9 mouse cellular contexts compared by ENCODE assay signal in the genomic region with DNA sequence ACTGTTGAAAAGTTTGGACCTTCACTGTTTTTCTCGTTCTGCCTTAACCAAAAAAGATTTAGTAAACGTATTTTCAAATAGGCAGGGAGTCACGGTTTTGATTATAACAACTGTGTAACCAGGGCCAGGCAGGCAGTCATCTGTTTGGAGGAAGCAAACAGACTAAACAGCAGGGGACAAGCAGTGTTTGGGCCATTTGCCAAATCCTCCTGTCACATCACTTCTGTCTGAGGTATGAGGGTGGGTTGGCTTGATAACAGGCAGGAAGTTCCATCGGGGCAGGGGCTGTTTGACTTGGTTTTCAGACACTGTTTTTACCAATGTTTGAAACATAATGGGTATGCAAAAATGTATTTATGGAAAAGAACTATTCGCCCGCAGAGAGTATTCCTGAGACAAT. TPM values are rescaled to one million over a fixed set of nuclear protein-coding genes. Genes with fewer than 3 reads are reported as not detected.
DNase-seq lines count a peak whose midpoint lies in the region; ATAC-seq and TF ChIP-seq lines count a peak whose summit lies in the region.
"Had no signal": no experiment of that assay in that cellular context is flagged by ENCODE, and none has a peak within 500 bp of the region (broad histone marks: within the 10 kb centered on the region; RNA-seq: fewer than 3 reads in every experiment).

No protein-coding gene starts in this region.

- H3K9me3 ChIP-seq in kidney, embryonic 14.5 days (ENCODE audit: control insufficient read depth, low read length), result no peaks in the 10 kb centered on the region
- no peaks in the 10 kb centered on the region for H3K9me3 ChIP-seq in heart, embryonic 10.5 days
- H3K9me3 ChIP-seq in lung, embryonic 16.5 days (ENCODE audit: control insufficient read depth, low read length), result no peaks in the 10 kb centered on the region

- H3K4me3 ChIP-seq in kidney, embryonic 14.5 days (ENCODE audit: low read length), result no peak overlapping the region
- H3K4me3 ChIP-seq in brown adipose tissue, adult 24 weeks (ENCODE audit: insufficient read depth, low read depth, low read length), result no peak overlapping the region
- H3K4me3 ChIP-seq in heart, embryonic 10.5 days, result peak overlapping the region; percentile 8; the same call in 1 of the 2 replicates
- H3K4me3 ChIP-seq in lung, embryonic 16.5 days (ENCODE audit: low read length), result no peak overlapping the region
- H3K4me3 ChIP-seq in left cerebral cortex, adult 2 months, result no peak overlapping the region

- H3K4me1 ChIP-seq in kidney, embryonic 14.5 days (ENCODE audit: control insufficient read depth, insufficient read depth, low read length), result peaks cover 51% of the 10 kb centered on the region
- H3K4me1 ChIP-seq in brown adipose tissue, adult 24 weeks (ENCODE audit: control insufficient read depth, insufficient read depth, insufficient read length, low read length), result peaks cover 22% of the 10 kb centered on the region
- peaks cover 69% of the 10 kb centered on the region for H3K4me1 ChIP-seq in heart, embryonic 10.5 days
- H3K4me1 ChIP-seq in lung, embryonic 16.5 days (replicated peaks; ENCODE audit: control insufficient read depth, insufficient read depth, low read length), result peaks cover 40% of the 10 kb centered on the region

- 52% methylated on average over 6 of the region's 6 CpGs for WGBS in kidney, embryonic 14.5 days
- WGBS in heart, embryonic 10.5 days, result 30% methylated on average over 6 of the region's 6 CpGs
- WGBS in lung, embryonic 16.5 days, result 16% methylated on average over 6 of the region's 6 CpGs

- no peak for TF ChIP-seq CTCF in left cerebral cortex, adult 2 months (IDR thresholded peaks at IDR 0.05)

- DNase-seq in kidney, adult 8-10 months, result no peak
- DNase-seq in heart, embryonic 10.5 days (ENCODE audit: low spot score), result no peak
- DNase-seq in urinary bladder, postnatal 14 days (ENCODE audit: low spot score), result no peak
- DNase-seq in left cerebral cortex, adult 2 months (ENCODE audit: extremely low spot score in 1 of 2, low spot score in 2 of 2), result no peak

- H3K4me2 ChIP-seq in kidney, embryonic 14.5 days (replicated peaks; ENCODE audit: low read depth, low read length), result no peak overlapping the region
- H3K4me2 ChIP-seq in lung, embryonic 16.5 days (ENCODE audit: low read depth, low read length), result no peak overlapping the region

- no peaks in the 10 kb centered on the region for H3K36me3 ChIP-seq in kidney, embryonic 14.5 days (ENCODE audit: control insufficient read depth, insufficient read depth, low read length)
- no peaks in the 10 kb centered on the region for H3K36me3 ChIP-seq in heart, embryonic 10.5 days
- no peaks in the 10 kb centered on the region for H3K36me3 ChIP-seq in lung, embryonic 16.5 days (ENCODE audit: control insufficient read depth, insufficient read depth, low read length)

- intact Hi-C loops in left cerebral cortex, adult 2 months (cut with DNase I), result no loop called here

- H3K27ac ChIP-seq in kidney, embryonic 14.5 days (ENCODE audit: low read depth, low read length), result peak overlapping the region; percentile 42; the same call in 1 of the 2 replicates
- H3K27ac ChIP-seq in brown adipose tissue, adult 24 weeks (replicated peaks; ENCODE audit: low read depth, low read length), result peak overlapping the region; percentile 31; the same call in 1 of the 2 replicates
- peak overlapping the region; percentile 29; the same call in 1 of the 2 replicates for H3K27ac ChIP-seq in heart, embryonic 10.5 days
- peak overlapping the region; percentile 41 for H3K27ac ChIP-seq in lung, embryonic 16.5 days (ENCODE audit: low read length)
- H3K27ac ChIP-seq in left cerebral cortex, adult 2 months, result no peak overlapping the region

- ATAC-seq in kidney, embryonic 14.5 days (ENCODE audit: low FRiP score, low TSS enrichment), result no peak
- ATAC-seq in lung, embryonic 16.5 days (ENCODE audit: low read depth), result peak; percentile 60; the same call in 1 of the 2 replicates
- no peak for ATAC-seq in erythroblast, adult 5-6 weeks (replicated peaks; ENCODE audit: low FRiP score, poor library complexity, severe bottlenecking)
- ATAC-seq: Patski had no signal

- no peak overlapping the region for H3K9ac ChIP-seq in kidney, embryonic 14.5 days (ENCODE audit: low read depth, low read length)
- H3K9ac ChIP-seq in lung, embryonic 16.5 days (ENCODE audit: low read length), result no peak overlapping the region

- no peaks in the 10 kb centered on the region for H3K27me3 ChIP-seq in kidney, embryonic 14.5 days (ENCODE audit: control insufficient read depth, insufficient read depth, low read length)
- H3K27me3 ChIP-seq in heart, embryonic 10.5 days (ENCODE audit: insufficient read depth, poor library complexity, severe bottlenecking), result no peaks in the 10 kb centered on the region
- no peaks in the 10 kb centered on the region for H3K27me3 ChIP-seq in lung, embryonic 16.5 days (ENCODE audit: control insufficient read depth, insufficient read depth, low read depth, low read length)
- H3K27me3 ChIP-seq: Patski had no signal

RNA-seq across cellular contexts. Expression of gene Zfand3, which starts 22.1 kb away (rescaled TPM):
- polyA plus RNA-seq in kidney, embryonic 14.5 days (2014; fragmentation: Nextera tagmentation; extraction: Ambion mirVana), result 49.1 and 51.6 TPM in 2 replicates
- polyA plus RNA-seq in brown adipose tissue, adult 24 weeks (2012; ENCODE audit: insufficient read depth, insufficient read length, missing spikeins), result 71.5 and 105 TPM in 2 replicates
- 54.2 and 54.7 TPM in 2 replicates for polyA plus RNA-seq in heart, embryonic 10.5 days (2016; fragmentation: Nextera tagmentation; extraction: Ambion mirVana)
- polyA plus RNA-seq in lung, embryonic 16.5 days (2015; fragmentation: Nextera tagmentation; extraction: Ambion mirVana), result 52.8 and 57.4 TPM in 2 replicates
- 10.4 and 17.6 TPM in 2 replicates for total RNA-seq in erythroblast, adult 5-6 weeks (2015; ENCODE audit: low replicate concordance)
- 3.1 and 13.4 TPM in 2 replicates for total RNA-seq in erythroblast, adult 5-6 weeks (2017; ENCODE audit: low replicate concordance)
- total RNA-seq in left cerebral cortex, adult 2 months (2021), result 100 to 1,000 TPM in 1 of 2 experiments, 10 to 100 TPM in 1; 99.7 to 103 TPM

RNA-seq across cellular contexts. Expression of gene Mdga1, which starts 56.7 kb away (rescaled TPM):
- 1.0 and 1.6 TPM in 2 replicates for polyA plus RNA-seq in kidney, embryonic 14.5 days (2014; fragmentation: Nextera tagmentation; extraction: Ambion mirVana)
- not detected in 2 replicates for polyA plus RNA-seq in brown adipose tissue, adult 24 weeks (2012; ENCODE audit: insufficient read depth, insufficient read length, missing spikeins)
- polyA plus RNA-seq in heart, embryonic 10.5 days (2016; fragmentation: Nextera tagmentation; extraction: Ambion mirVana), result 1.7 and 3.5 TPM in 2 replicates
- polyA plus RNA-seq in lung, embryonic 16.5 days (2015; fragmentation: Nextera tagmentation; extraction: Ambion mirVana), result 3.3 and 3.6 TPM in 2 replicates
- total RNA-seq in erythroblast, adult 5-6 weeks (2015; ENCODE audit: low replicate concordance), result 0.58 and 0.84 TPM in 2 replicates
- 2.4 and 2.5 TPM in 2 replicates for total RNA-seq in erythroblast, adult 5-6 weeks (2017; ENCODE audit: low replicate concordance)
- 10 to 100 TPM; 27.8 to 32.7 TPM for total RNA-seq in left cerebral cortex, adult 2 months (2021)
